Mouse (Mus musculus): ENCODE data around the gene Nvl.

Nvl gene

DNA sequence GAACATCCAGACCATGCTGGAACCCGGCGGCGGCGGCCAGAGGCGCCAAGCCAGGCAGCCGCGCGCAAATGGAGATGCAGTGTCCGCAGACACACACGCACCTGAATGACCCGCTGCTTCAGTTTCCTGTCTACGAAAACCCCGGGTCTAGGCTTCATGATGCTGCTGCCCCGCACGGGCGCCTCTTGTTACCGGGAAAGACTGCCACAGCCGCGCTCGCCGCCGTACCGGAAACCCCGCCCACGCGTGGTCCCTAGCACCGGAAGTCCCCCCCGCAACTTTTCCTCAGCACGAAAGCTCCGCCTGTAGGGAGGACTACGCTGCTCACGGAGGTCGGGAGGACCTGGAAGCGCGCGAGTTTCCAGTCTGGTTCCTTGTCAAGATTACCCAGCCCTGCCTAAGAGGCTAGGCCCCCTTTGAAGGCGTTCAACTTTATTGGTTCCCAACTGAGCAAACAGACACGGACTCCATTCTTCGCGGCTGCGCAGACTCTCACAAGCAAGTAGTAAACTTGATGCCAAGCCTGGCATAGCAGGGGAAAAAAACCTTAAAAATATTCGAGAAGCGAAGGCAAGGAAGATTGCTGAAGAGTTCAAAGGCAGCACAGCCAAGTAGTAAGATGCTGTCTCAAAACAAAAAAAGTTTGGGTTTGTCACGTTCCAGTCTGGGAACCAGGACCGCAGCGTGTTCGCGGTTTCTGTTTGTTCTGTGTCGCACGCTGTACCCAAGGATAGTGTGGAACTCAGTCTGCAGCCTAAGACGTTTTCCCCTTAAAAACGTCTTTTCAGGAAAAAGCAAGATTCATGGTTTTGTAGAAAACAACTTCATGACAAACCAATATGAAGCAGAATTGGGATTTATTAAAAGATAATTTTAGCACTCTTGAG, at the start of gene Nvl, which contains the start of gene Cnih4:
Gene Nvl (minus strand): TSS at position 255 of the 887 bp plus-strand sequence.
Gene Cnih4 (plus strand): TSS at position 744 of the 887 bp plus-strand sequence.
- peak; percentile 94 for DNase-seq

DNA sequence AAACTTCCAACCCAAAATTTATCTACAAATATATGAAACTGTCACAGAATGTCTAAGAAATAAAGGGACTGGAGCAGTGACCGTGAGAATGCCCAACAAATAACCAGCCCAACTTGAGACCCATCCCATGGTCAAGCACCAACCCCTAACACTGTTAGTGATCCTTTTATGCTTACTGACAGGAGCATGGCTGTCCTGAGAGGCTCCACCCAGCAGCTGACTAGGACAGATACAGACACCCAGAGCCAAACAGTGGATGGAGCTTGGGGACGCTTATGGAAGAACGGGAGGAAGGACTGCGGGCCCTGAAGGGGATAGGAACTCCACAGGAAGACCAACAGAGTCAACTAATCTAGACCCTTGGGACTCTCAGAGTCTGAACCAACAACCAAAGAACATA, 44.9 kb upstream of the Nvl start:
- DNase-seq: no peak

DNA sequence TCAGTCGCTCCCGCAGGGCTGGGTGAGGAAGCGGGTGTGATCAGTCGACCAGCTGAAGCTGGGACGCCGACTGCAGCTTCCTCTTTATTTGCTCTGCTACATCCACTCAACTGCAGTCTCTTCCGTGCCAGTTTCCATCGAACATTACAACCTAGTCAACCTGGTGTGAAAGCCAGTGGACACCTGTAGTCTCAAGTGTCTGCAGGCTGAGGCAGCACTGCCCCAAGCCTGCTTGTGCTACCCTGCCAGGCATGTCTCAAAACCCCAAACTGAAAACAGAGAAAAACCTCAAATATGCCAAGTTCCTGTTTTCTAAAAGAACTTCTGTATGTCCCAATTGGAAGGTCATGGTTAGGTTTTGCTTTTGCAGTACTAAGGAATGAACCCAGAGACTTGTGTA, 26.2 kb upstream of the Nvl start:
- peak; percentile 52 for DNase-seq

DNA sequence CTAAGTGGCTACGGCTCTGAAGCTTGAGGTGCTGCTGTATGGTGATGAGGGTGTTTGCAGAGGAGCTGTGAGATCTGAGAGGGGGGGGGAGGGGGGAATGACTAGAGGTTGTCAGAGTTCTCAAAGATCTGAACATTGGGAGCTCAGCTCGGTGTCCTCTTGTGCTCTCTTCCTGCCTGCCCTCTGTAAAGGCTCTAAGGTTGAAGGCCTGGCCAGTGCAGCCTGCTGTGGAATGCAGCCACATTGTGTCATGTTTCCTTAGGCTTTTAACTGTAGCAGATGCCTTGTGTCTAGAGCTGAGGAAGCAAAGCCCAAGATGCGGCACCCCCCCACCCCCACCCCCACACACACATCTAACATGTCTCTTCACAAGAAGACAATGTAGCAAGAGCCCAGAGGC, 24.4 kb upstream of the Nvl start:
- DNase-seq: no peak

DNA sequence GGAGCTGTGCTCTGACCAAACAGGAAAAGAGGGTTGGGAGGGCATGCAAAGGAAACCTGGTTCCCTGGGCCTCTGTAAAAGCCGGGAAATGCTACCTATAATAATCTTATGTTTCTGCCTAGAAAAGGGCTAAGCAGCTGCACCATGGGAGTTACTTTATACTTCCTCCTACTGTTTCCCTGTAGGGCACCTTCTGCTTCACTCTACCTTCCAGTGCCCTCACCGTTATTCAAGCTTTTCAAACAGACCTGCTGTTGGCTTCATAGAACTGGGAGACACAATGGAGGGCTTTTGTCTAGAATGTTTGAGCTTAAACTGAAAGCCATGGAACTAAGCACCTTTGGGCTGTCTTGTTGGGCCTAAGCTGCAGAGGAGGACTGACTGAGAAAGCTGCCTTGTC, 23.8 kb upstream of the Nvl start:
- DNase-seq: no peak

DNA sequence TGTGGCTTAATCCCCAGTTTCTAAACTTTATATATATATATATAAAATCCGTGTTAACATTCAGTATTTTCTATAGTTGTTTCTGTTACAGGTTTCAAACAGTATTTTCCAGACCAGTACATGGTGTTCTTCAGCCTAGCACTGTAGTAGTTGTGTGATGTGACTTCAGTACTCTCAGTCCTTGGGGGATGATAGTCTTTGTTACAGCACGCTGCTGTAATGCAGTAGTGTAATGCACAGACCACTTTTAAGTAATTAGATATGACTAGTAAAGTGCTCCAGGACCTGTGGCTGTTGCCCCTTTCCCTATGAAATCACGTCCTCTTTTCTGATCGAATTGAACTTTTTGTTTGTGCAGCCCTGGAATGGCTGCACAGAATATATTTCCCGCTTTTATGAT, 7.5 kb upstream of the Nvl start:
- DNase-seq: no peak

DNA sequence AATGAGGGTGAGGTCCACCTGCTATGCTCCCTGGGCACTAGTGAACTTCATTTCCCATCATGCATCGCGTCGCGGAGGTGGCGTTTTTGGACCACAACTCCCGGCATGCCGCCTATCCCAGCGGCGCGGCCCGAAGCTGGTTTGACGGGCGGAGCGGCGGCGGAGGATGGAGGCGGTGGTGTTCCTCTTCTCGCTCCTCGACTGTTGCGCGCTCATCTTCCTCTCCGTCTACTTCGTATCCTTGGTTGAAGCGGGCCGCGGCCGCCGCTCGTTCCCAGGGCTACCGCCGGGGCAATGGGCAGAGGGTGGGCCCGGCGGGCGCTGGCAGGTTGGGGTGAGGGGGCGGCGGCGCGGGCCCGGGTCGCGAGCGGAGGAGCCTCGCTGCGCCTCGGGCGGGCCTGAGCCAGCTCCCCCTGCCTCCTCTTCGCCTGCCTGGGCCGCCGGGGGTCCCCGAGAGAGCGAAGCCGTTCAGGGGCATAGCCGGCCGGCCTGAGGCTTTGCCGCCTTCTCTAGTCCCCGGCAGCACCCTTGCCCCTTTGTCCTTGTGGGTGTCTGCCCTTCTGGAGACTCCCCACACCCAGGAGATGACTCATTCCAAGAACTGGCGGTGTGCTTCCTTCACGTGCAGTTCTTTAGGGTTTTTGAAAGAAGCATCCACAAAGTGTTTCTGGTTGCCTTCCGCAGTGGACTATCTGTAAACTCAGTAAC, 7.0 kb upstream of the Nvl start:
- peak; percentile 96 for DNase-seq

DNA sequence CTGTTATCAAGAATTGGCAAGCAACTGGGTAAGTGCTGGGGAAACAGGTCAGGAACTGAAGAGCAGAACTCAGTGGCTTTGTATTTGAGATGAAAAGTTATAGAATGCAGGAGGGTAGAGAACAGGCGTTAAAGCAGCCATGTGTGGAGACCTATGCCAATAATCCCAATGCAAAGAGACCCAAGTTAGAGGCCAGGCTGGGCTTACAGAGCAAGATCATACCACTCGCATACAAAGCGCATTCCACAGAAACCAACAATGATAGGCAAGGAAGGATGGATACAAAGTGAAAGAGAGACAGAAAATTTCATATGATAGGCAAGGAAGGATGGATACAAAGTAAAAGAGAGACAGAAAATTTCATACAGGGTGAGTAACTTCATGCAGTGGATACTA, 6.4 kb upstream of the Nvl start:
- DNase-seq: no peak

DNA sequence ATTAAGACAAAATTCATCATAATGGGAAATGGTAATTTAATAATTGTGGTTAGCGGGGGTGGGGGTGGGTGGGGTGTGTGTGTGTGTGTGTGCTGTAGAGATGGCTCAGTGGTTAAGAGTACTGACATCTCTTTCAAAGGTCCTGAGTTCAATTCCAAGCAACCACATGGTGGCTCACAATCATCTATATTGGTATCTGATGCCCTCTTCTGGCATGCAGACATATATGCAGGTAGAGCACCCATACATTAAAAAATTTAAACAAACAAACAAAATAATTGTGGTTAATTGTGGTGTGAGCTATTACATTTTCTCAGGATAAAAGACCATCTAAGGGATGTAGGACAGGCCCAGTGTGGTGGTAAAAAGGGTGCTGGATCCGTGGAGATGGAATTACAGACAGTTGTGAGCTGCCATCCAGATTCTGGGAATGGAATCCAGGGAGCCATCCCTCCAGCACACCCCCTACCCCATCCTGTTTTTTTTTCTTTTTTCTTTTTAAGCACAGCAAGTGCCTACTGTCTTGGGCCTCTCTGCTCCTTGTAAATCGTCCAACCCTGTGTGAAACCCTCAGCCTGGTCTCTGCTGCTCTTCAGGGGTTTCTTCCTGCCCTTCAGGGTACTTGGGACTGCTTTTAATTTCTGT, 5.5 kb upstream of the Nvl start:
- no peak for DNase-seq

DNA sequence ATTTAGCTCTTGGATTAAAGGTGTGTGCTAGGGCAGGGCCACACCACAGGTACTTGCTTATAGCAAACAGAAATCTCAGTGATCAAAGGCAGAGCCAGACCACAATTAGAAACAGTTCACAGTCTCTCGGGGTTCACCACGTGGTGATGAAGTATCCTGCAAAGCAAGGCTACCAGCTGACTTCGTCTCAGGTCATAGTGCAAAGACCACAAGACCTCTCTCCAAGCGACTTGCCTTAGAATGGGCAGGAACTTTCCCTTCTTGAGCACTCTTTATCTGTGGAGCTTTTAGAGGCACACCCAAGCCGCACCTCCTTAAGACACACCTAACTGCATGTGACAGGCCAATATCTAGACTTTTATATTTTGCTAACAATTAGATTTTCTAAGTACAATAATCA, 4.5 kb upstream of the Nvl start:
- no peak for DNase-seq

DNA sequence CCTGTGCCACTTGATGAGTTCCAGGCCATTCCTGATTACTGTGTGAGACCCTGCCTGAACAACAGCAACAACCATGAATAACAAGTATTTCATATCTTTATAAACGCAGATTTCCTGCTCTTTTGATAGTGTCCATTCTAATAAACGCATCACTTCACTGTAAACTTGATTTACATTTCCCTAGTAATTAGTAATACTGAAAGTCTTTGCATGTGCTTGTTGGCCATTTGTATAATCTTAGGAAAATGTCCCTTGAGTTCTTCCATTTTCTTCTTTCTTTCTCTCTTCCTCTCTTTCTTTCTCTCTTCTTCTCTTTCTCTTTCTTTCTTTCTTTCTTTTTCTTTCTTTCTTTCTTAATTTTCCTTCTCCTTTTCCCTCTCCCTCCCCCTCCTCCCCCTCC, 2.2 kb upstream of the Nvl start:
- no peak for DNase-seq

DNA sequence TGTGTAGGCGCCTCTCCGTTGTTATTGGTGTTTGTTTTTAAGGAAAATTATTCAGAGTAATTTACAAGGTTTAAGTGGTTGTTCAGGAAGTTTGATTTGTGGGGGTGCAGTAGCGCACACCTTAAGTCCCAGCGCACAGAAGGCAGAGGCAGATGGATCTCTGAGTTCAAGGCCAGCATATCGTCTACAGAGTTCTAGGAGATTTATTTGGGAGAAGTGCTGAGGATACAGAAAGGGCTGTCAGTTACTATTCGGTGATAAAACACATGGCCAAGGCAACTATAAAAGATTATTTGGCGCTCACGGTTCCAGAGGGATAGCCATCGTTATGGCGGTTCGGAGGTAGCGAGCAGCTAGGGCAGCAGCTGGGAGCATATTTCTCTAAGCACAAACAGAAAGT, 962 bp upstream of the Nvl start:
- DNase-seq: no peak

DNA sequence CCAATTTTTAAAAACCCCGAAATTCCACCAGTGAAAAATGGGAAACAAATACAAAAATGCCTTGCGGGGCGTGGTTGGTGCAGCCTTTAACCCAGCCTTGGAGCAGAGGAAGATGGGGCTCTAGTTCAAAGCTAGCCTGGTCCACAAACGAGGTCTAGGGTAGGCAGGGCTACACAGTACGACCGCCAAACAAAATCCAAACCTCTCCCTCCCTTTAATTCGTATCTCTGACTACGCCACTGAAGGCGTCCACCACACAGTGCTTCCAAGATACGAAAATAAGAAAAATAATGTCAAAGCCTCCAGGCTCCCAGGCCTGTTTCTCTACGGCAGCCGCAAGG, 425 bp downstream of the Nvl start:
- DNase-seq: no peak

DNA sequence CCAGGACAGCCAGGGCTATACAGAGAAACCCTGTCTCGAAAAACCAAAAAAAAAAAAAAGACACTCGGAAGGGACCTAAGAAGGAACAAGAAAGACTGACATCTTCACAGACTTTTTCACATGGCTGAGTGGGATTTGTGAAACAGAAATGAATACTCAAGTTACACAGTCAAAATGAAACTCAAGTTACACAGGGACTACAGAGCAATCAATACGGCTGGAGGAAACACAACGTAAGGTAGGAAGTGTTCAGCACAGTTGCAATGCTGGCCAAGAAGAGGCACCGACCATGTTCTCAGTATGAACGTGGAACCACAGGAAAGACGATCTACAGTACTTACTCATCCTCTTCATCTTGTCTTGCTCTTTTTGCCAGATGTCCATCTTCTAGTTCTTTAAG, 5.3 kb downstream of the Nvl start:
- no peak for DNase-seq

DNA sequence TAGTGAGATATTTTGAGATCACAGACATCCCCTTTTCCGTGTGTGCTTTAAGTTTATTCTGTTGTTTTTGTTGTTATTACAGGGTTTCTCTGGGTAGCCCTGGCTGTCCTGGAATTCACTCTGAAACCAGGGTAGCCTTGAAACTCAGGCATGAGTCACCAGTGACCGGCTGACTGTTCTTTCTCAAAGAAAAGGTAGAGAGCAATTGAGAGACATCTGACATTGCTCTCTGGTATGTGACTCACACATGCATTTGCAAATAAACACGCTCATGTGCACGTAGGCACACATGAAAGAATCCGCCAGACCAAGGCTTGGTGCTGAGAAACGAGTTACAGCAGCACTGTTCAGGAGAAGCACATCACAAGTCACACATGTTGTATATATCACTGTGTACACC, 12.1 kb downstream of the Nvl start:
- no peak for DNase-seq

DNA sequence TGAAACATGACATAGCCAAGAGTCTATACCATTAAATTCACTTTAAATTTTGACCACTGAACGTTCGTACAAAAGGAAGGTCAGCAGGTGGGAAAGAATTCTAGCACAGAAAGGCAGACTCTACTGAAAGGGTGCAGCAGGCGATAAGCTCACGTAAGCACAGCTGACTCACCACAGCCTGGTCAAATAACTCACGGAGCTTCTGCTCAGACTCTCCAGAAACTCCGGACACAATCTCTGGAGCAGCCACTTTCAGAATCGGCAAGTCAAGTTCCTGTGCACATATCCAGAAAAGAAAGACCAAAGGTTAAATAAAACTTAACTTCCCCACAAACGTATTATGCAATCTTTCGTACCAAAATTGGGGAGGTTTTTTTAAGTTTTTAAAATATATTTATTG, 17.2 kb downstream of the Nvl start:
- no peak for DNase-seq

DNA sequence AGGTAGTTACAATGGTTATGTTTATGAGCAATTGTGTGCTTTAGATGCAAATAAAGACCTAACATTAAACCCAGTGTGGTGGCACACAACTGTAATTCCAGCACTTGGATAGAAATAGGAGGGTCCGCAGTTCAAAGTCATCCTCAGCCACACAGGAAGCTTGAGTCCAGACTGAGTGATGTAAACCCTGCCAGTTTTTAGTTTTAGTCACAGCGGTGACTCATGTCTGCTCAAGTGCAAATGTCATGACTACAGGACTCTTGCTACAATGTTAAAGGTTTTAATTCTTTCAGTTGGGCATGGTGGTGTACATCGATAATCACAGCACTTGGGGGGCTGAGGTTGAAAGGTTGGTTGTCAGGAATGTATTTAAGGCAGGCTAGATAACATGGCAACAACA, 18.1 kb downstream of the Nvl start:
- no peak for DNase-seq

DNA sequence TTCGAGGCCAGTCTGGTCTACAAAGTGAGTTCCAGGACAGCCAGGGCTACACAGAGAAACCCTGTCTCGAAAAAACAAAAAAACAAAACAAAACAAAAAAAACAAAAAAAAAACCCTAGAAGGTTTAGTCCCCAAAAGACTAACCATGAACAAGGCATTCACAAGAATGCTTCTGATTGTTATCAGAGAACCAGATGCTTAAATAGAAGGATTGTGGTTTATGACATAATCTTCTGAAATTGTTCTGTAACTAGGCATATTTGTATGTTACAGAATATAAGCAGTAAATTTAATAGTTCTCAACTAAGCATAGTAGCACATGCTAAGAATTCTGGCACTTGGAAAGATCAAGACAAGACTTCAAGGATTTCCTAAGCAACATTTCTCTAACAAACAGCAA, 19.9 kb downstream of the Nvl start:
- DNase-seq: no peak

DNA sequence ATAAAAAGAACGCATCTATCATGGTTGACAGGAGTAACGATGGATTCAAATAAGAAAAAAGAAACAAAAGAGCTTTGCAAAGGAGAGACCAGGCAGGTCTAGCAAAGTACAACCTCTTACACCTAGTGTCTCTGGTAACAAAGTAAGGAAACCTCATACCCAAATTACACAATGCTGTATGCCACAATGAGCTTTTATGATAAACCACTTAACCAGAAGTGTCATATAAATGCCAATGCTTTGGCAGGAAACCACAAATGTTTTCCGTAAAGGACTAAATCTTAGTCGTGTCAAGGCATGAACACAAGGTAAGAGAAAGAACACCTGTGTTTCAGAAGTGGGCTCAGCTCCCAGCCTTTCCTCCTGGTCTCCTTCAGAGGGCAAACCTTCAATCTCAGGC, 26.9 kb downstream of the Nvl start:
- no peak for DNase-seq

DNA sequence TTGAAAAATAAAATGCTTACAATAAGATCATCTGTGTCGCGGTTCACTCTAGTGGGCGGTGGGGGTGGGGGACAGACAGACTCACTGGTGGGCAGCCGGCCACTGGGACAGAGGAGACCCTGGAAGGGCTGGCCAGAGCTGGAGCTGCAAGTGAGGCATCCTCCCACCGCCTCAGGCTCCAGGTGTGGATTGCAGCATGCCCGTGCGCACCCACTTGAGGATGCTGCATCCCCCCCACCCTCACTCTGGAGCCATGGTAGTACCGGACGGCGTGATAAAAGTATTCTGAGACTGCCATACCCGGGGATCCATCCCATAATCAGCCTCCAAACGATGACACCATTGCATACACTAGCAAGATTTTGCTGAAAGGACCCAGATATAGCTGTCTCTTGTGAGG, 54.0 kb downstream of the Nvl start:
- no peak for DNase-seq

DNA sequence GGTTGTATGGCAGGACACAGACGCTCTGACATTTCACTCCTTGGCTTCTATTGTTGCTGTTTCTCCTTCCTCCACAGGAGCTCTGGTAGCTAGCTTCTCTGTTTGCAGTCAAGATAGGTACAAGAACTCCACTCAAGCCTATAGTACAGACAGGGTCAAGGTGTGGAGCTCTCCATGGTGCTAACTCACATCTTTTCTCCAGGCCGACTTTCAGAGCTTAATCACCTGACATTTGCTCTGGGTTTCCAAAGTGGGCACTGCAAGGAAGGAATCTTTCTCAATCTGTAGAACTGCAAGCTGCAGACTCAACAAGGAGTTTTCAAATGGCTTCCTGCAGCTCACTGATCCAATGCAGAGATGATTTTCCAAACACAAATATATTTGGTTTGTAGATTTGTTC, 60.0 kb downstream of the Nvl start:
- peak; percentile 34 for DNase-seq

DNA sequence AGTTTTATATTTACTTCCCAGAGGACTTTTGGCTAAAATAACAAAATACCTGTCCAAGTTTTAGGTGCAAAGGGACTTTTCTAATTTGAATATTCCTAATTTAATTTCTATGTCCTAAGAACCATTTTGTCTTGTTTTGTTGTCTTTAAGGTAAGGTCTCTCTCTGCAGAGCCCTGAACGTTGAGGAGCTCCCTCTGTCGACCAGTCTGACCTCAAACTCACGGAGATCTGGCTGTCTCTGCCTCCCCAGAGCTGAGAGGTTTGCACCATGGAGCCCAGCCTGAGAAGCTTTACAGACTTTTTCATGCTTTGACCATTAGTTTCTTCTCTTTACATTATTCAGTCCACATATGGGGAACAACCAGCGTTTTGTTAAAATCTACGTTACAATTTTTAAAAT, 70.9 kb downstream of the Nvl start:
- DNase-seq: peak; percentile 35

DNA sequence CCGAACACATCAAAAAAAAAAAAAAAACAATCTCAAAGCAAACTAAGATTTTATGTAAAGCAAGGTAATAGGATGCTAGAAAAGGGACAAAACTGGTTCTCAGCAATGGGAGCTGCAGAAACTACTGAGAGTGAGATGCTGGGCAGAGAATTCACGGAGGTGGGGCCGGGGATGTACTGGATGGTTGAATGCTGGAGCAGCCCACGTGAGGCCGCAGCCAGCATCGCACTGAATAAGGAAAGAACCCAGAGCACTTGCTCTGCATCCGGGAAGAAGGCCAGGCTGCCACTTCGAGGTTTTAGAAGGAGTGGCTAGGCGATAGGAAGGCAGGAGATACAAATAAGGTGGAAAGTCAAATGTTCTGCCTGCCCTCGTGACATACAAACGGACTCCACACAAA, 74.3 kb downstream of the Nvl start:
- DNase-seq: no peak

DNA sequence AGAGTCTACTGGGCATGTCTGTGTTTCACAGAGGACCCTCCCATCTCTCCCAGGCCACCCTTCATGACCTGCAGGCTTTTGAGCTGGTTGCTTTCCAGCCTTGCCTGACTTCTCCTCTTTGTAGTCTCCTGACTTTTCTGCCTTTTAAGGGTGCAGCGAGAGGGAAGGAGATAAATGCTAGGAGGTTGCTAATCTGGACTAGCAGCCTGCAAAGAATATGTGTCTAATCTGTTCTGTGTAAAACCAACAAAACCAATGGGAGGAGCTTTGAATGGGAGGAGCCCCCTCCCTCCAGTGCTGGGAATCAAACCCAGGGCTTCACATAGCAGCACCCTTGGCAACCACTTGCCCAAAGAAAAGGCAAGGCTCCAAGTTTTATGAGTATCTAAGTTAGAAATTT, 75.7 kb downstream of the Nvl start:
- DNase-seq: no peak

All from thymus, postnatal 4 days (tissue).